Mouse (Mus musculus): ENCODE results near the gene Zfp512b. TPM values are rescaled to one million over a fixed set of nuclear protein-coding genes. Genes with fewer than 3 reads are reported as not detected.

The Zfp512b gene
- polyA plus RNA-seq, 1 experiment from 2014 or later, result 22.8 TPM

DNA sequence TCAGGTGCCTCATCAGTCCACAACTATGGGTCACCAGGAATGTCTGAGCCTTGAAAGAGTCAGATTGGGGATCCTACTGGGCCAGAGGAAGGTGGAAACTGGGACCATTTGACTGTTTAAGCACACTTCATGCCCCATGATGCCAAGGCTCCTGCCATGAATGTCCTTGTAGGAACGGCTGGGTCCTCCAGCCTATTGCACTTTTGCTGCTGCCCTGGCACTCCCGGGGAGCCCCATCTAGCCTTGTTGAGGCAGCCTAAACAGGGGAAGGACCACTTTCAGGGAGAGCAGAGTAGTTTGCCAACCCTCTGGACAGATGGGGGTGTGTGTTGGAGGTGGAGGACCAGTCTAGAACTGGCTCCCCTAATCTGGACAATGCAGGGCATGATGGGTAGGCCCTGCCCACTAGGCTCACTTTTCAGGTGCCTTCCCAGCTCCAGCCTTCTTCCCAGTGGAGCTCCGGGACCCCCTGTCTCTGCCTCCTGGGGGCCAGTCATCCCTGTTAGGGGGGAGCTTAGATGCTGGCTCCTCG lies 8.1 kb downstream of the Zfp512b start, which contains the start of gene Uckl1:
Gene Uckl1 (minus strand): TSS at position 482 of the 532 bp plus-strand sequence.
- H3K4me1 ChIP-seq (ENCODE audit: control insufficient read depth, insufficient read depth, low read length), result peaks cover 11% of the 10 kb centered on the region
- H3K4me2 ChIP-seq (ENCODE audit: low read depth, low read length), result no peak within 1 kb of the TSS
- peaks cover 31% of the 10 kb centered on the region for H3K36me3 ChIP-seq (ENCODE audit: control insufficient read depth, insufficient read depth)
- H3K27me3 ChIP-seq (ENCODE audit: control insufficient read depth, insufficient read depth, low read length), result no peaks in the 10 kb centered on the region
- H3K9me3 ChIP-seq (replicated peaks; ENCODE audit: control insufficient read depth, low read length), result no peaks in the 10 kb centered on the region
- ATAC-seq (replicated peaks; ENCODE audit: extremely low read depth, insufficient read depth, low FRiP score), result no peak
- 87% methylated on average over 4 of the region's 4 CpGs for WGBS
- no peak within 1 kb of the TSS for H3K27ac ChIP-seq (ENCODE audit: low read length)
- H3K4me3 ChIP-seq (ENCODE audit: low read length), result no peak within 1 kb of the TSS
- no peak within 1 kb of the TSS for H3K9ac ChIP-seq (ENCODE audit: low read length)

DNA sequence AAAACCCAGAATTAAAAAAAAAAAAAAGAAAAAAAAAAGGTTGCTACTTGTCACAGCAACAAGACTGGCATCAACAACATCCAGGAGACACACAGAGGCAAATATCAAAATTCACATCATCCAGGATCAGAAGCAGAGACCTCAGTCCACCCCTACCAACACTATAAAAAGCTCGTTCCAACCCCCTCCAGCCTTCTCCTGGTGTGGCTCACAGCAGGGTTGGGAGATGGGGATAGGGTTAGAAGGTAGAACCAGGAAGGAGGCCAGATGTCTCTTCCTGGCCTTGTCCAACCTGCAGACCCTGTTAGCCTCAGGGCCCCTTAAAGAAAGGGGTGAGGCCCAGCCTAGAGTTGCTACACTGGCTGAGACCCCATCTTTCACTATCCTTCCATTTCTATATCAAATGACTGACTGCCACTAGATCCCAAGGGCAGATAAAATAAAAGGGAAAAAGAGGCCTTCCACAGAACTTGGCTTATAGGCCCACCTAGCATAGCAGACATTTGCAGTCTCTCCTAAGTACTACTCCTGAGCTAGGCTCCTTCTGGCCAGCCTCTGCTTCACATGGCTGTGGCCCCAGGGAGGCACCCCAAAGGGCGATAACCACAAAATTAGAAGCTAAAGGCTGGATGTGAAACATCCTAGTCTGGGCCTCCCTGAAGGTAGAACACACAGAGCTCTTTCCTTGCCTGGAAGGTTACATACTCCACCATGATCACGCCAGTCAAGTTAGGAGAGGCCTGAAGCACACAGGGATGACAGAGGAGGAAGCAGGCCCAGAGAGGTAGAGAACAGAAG lies 8.9 kb downstream of the Zfp512b start:
- peaks cover 26% of the 10 kb centered on the region for H3K36me3 ChIP-seq (ENCODE audit: control insufficient read depth, insufficient read depth)

GRCm38 (mm10) chr2:181582939-181583338 lies 9.7 kb downstream of the Zfp512b start:
- WGBS, result 79% methylated on average over 1 of the region's 1 CpGs

More for the DNA sequence above, 8.9 kb downstream of the Zfp512b start:
- Histone ChIP-seq H3K27ac (ENCODE audit: low read length) (no peak overlapping the region), H3K9ac (ENCODE audit: low read length) (no peak overlapping the region), H3K4me3 (ENCODE audit: low read length) (no peak overlapping the region), H3K27me3 (ENCODE audit: control insufficient read depth, insufficient read depth, low read length) (no peaks in the 10 kb centered on the region), H3K9me3 (replicated peaks; ENCODE audit: control insufficient read depth, low read length) (no peaks in the 10 kb centered on the region), H3K4me2 (ENCODE audit: low read depth, low read length) (no peak overlapping the region), H3K4me1 (ENCODE audit: control insufficient read depth, insufficient read depth, low read length) (peaks cover 19% of the 10 kb centered on the region)
- WGBS, result 84% methylated on average over 3 of the region's 3 CpGs
- no peak for ATAC-seq (replicated peaks; ENCODE audit: extremely low read depth, insufficient read depth, low FRiP score)

GRCm38 (mm10) chr2:181582358-181582757 lies 10.2 kb downstream of the Zfp512b start:
- Histone ChIP-seq H3K36me3 (ENCODE audit: control insufficient read depth, insufficient read depth) (peaks cover 19% of the 10 kb centered on the region), H3K27ac (ENCODE audit: low read length) (peak overlapping the region; percentile 11; the same call in 1 of the 2 replicates), H3K4me3 (ENCODE audit: low read length) (no peak overlapping the region; the same call in 1 of the 2 replicates), H3K4me1 (ENCODE audit: control insufficient read depth, insufficient read depth, low read length) (peaks cover 28% of the 10 kb centered on the region), H3K9me3 (replicated peaks; ENCODE audit: control insufficient read depth, low read length) (no peaks in the 10 kb centered on the region), H3K9ac (ENCODE audit: low read length) (no peak overlapping the region), H3K4me2 (ENCODE audit: low read depth, low read length) (peak overlapping the region; percentile 96), H3K27me3 (ENCODE audit: control insufficient read depth, insufficient read depth, low read length) (no peaks in the 10 kb centered on the region)
- no peak for ATAC-seq (replicated peaks; ENCODE audit: extremely low read depth, insufficient read depth, low FRiP score)
- 78% methylated on average over 2 of the region's 2 CpGs for WGBS

More at GRCm38 (mm10) chr2:181582939-181583338, 9.7 kb downstream of the Zfp512b start:
- Histone ChIP-seq H3K9me3 (replicated peaks; ENCODE audit: control insufficient read depth, low read length) (no peaks in the 10 kb centered on the region), H3K4me1 (ENCODE audit: control insufficient read depth, insufficient read depth, low read length) (peaks cover 26% of the 10 kb centered on the region), H3K36me3 (ENCODE audit: control insufficient read depth, insufficient read depth) (peaks cover 23% of the 10 kb centered on the region), H3K4me2 (ENCODE audit: low read depth, low read length) (no peak overlapping the region), H3K27ac (ENCODE audit: low read length) (no peak overlapping the region), H3K9ac (ENCODE audit: low read length) (no peak overlapping the region), H3K4me3 (ENCODE audit: low read length) (no peak overlapping the region), H3K27me3 (ENCODE audit: control insufficient read depth, insufficient read depth, low read length) (no peaks in the 10 kb centered on the region)
- ATAC-seq (replicated peaks; ENCODE audit: extremely low read depth, insufficient read depth, low FRiP score), result no peak

GRCm38 (mm10) chr2:181581402-181582120 lies 11.0 kb downstream of the Zfp512b start:
- Histone ChIP-seq H3K4me3 (ENCODE audit: low read length) (peak overlapping the region; percentile 91), H3K27ac (ENCODE audit: low read length) (peak overlapping the region; percentile 96), H3K27me3 (ENCODE audit: control insufficient read depth, insufficient read depth, low read length) (no peaks in the 10 kb centered on the region), H3K4me1 (ENCODE audit: control insufficient read depth, insufficient read depth, low read length) (peaks cover 28% of the 10 kb centered on the region), H3K4me2 (ENCODE audit: low read depth, low read length) (peak overlapping the region; percentile 96), H3K9ac (ENCODE audit: low read length) (peak overlapping the region; percentile 88), H3K9me3 (replicated peaks; ENCODE audit: control insufficient read depth, low read length) (no peaks in the 10 kb centered on the region), H3K36me3 (ENCODE audit: control insufficient read depth, insufficient read depth) (peaks cover 12% of the 10 kb centered on the region)
- ATAC-seq (replicated peaks; ENCODE audit: extremely low read depth, insufficient read depth, low FRiP score), result peak; percentile 78
- WGBS, result under 1% methylated on average over 49 of the region's 49 CpGs

DNA sequence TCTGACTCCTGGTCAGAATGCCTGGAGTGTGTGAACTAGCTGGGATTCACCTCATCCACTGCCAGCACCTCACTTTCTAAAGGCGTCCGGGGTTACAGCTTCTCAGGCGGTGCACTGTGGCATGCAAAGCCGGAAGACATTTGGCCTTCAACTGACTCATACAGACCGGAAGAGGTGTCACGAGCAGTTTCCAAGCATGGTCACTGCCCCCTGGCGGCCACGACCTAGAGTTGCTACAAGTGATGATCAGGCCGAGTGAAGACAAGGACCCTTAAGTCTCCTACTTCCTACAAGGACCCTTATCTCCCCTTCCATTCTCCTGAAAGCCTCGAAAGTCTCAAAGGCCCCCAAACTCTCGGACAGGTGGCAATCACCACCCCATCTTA lies 11.6 kb downstream of the Zfp512b start:
- peaks cover 8% of the 10 kb centered on the region for H3K36me3 ChIP-seq (ENCODE audit: control insufficient read depth, insufficient read depth)
- no peaks in the 10 kb centered on the region for H3K9me3 ChIP-seq (replicated peaks; ENCODE audit: control insufficient read depth, low read length)
- no peaks in the 10 kb centered on the region for H3K27me3 ChIP-seq (ENCODE audit: control insufficient read depth, insufficient read depth, low read length)
- H3K4me3 ChIP-seq (ENCODE audit: low read length), result peak overlapping the region; percentile 91
- peak overlapping the region; percentile 88 for H3K9ac ChIP-seq (ENCODE audit: low read length)
- 0% methylated on average over 11 of the region's 11 CpGs for WGBS
- peak; percentile 79 for ATAC-seq (replicated peaks; ENCODE audit: extremely low read depth, insufficient read depth, low FRiP score)
- H3K4me1 ChIP-seq (ENCODE audit: control insufficient read depth, insufficient read depth, low read length), result peaks cover 28% of the 10 kb centered on the region
- H3K4me2 ChIP-seq (ENCODE audit: low read depth, low read length), result peak overlapping the region; percentile 96
- H3K27ac ChIP-seq (ENCODE audit: low read length), result peak overlapping the region; percentile 96

DNA sequence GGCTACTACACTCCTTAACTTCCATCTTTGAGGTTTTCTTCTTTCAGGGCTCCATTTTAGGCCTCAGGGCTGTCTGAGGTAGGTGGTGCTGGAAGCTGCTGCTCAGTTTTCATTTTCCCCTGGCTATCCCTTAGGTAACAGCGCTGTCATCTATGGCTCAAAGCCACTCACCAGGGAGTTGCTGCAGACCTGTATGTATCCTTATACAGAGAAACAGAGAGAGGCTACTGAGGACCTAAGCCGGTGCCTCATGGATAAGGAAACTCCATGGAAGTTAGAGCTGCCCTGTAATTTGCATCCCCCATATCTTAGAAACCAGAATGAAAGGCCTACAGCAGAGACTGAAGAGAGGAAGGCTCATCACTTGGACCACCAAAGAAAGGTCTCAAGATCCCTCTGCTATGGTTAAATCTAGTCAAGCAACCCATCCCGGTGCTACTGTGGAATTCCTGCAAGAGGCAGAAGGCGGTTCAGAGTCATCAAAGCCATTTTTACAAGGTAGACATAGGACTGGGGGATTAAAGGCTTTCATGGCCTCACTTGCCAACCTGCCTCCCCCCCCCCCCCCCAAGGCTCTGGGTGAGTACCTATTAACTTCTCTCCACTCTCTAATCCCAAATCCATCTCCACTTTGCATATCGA lies 12.4 kb downstream of the Zfp512b start:
- ATAC-seq (replicated peaks; ENCODE audit: extremely low read depth, insufficient read depth, low FRiP score), result no peak
- peak overlapping the region; percentile 88 for H3K9ac ChIP-seq (ENCODE audit: low read length)

GRCm38 (mm10) chr2:181579681-181580080 lies 12.9 kb downstream of the Zfp512b start:
- Histone ChIP-seq H3K4me1 (ENCODE audit: control insufficient read depth, insufficient read depth, low read length) (peaks cover 28% of the 10 kb centered on the region), H3K4me3 (ENCODE audit: low read length) (no peak overlapping the region), H3K27ac (ENCODE audit: low read length) (no peak overlapping the region), H3K4me2 (ENCODE audit: low read depth, low read length) (no peak overlapping the region), H3K27me3 (ENCODE audit: control insufficient read depth, insufficient read depth, low read length) (no peaks in the 10 kb centered on the region), H3K36me3 (ENCODE audit: control insufficient read depth, insufficient read depth) (peaks cover 2% of the 10 kb centered on the region; the same call in 1 of the 2 replicates), H3K9ac (ENCODE audit: low read length) (peak overlapping the region; percentile 45; the same call in 1 of the 2 replicates), H3K9me3 (replicated peaks; ENCODE audit: control insufficient read depth, low read length) (no peaks in the 10 kb centered on the region)
- no peak for ATAC-seq (replicated peaks; ENCODE audit: extremely low read depth, insufficient read depth, low FRiP score)
- WGBS, result 88% methylated on average over 1 of the region's 1 CpGs

More for the DNA sequence above, 12.4 kb downstream of the Zfp512b start:
- WGBS, result 74% methylated on average over 5 of the region's 5 CpGs
- H3K4me2 ChIP-seq (ENCODE audit: low read depth, low read length), result peak overlapping the region; percentile 96
- H3K36me3 ChIP-seq (ENCODE audit: control insufficient read depth, insufficient read depth), result peaks cover 2% of the 10 kb centered on the region; the same call in 1 of the 2 replicates
- peak overlapping the region; percentile 96 for H3K27ac ChIP-seq (ENCODE audit: low read length)
- H3K9me3 ChIP-seq (replicated peaks; ENCODE audit: control insufficient read depth, low read length), result no peaks in the 10 kb centered on the region
- H3K27me3 ChIP-seq (ENCODE audit: control insufficient read depth, insufficient read depth, low read length), result no peaks in the 10 kb centered on the region
- H3K4me1 ChIP-seq (ENCODE audit: control insufficient read depth, insufficient read depth, low read length), result peaks cover 28% of the 10 kb centered on the region
- peak overlapping the region; percentile 91 for H3K4me3 ChIP-seq (ENCODE audit: low read length)

Data from heart, embryonic 16.5 days (tissue).